Mouse (Mus musculus) spleen, postnatal 10 days (tissue): Measurements from ENCODE around the gene Arhgap18.

ENCODE experiments used
- DNase-seq, 2 experiments: peaks; one replicate each; pipeline ENCODE4 v3.0.0; 2021 to 2022; ENCODE audit warnings: low spot score in 2 of 2

Gene Arhgap18

DNA sequence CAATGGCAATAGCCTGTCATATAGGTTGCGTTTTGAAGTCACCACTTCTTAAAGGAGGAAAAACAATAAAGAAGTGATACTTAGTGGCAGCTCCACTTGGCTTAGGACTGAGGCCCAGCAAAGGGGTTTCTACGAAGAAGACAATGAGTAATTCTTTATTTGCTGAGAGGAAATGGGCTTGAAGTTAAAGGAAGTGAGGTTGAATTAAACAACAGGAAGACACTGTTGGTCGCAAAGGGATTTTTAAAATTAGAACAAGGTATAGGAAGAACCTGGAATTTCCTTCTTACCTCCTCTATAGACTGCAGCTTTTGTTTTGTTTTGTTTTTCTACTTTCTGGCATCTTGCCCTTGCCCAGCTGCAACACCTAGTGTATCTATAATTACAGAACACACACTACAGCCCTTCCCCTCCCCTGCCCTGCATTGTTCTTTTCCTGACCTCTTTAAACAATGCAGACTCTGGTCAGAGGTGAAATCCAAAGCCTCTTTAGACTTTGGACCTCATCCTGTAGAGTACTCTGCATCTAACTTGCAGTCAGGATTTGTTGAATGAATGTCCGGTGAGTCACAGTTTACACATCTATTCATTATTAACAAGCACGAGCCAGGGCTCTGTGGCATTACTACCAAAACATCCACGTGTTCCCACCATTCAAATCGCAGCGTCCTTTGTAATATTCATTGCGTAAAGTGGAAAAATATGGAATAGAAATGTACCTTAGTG, 75.4 kb downstream of the Arhgap18 start:
- DNase-seq = no peak

DNA sequence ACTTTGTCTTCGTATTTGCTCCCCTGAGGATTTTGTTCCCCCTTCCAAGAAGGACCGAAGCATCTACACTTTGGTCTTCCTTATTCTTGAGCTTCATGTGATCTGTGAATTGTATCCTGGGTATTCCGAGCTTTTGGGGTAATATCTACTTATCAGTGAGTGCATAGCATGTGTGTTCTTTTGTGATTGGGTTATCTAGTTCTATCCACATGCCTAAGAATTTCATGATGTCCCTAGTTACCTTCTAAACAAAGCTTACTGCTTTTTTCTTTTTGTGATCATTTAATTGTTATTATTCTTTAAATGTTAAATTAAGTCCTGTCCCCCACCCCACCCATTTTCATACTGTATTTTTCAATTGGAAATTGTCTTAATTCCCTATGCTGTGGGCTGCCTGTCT, 78.8 kb downstream of the Arhgap18 start:
- no peak for DNase-seq

DNA sequence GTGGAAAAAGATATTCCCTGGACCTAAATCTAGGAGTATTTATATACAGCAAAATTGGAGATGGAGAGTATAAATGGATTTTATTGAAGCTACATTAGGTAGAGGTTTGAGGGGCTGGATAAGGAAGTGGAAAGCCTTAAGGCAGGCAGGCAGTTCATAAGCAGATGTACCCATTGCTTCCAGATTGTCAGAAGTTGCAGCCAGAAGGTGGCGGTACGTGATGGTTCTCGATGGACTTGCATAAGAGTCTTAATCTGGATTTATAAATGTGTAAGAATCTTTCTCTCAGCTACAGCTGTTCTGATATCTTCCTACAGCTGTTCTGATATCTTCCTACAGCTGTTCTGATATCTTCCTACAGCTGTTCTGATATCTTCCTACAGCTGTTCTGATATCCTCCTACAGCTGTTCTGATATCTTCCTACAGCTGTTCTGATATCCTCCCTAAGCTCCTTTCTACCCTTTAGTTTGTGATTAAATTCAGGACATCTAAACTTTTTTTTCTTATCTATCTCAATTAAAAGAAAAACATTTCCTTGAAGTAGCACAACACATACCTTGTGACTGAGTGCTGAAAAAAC, 79.5 kb downstream of the Arhgap18 start:
- peak in 1 of 2 experiments; percentile 15 for DNase-seq

DNA sequence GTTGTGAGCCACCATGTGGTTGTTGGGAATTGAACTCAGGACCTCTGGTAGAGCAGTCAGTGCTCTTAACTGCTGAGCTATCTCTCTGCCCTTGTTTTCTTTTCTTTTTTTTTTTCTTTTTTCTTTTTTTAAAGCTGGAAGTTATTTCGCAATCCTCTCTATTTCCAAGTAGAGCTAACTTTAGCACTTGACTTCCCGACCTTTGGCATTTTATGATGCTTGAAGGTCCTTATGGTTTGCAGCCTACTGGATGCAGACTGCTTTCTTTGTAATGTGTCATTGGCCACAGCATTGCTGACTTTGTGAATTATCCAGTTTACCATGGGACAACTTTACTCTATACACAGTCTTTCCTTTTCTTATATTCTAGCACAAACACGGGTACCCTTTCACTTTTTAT, 80.2 kb downstream of the Arhgap18 start:
- no peak for DNase-seq

DNA sequence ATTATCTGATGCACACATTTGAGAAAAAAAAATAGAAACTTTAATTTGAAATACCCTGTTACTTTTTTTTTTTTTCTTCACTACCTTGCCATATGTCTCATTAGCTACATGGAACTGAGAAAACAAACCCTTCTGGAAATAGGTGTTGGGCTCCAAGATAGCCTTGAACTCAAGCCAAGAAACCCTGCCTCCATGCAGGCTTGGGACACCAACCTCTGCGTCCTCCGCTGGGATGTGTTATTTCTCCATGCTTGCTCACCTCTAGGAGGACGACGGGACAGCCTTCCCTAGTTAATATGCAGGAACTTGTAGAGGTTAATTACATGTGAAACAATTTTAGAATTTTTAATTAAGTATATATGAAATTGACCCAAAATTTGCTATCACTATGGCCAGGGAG, 96.1 kb downstream of the Arhgap18 start:
- no peak for DNase-seq

DNA sequence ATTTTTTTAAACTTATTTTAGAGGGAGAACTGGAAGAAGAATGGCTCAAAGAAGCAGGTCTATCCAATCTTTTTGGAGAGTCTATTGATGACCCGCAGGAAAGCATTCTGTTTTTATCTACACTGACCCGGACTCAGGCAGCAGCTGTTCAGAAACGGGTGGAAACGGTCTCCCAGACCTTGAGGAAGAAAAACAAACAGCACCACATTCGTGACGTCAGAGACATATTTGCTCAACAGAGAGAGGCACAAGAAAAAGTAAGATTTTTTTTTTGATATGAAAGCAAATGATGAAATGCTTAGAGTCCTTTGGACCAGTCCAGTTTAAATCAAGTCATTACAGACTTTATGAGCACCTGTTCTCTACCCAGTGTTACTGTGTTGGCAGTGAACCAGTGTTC, 96.6 kb downstream of the Arhgap18 start:
- no peak for DNase-seq

DNA sequence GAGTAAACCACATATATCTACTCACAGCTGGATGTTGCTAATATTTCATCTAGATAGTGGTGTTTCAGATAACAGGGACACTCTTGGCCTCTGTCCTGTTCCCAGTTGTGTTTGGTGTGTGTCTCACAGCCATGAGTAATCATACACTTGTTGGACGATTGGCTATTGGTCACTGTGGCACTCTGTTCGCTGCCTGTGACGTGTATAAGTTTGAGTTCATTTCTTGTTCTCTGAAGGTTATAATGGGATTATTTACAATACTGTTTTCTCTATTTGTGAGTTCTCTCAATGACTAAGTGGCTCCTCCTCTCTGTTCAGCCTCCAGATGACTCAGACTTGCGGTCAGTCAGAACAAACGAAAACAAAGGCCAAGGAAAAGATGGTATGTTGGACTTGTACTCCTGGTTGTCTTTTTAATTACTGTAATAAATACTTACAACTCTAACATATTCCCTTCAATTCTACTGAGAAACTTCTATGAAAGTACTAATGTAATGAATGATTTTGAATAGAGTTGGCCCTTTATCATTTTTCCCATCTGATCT, 101.4 kb downstream of the Arhgap18 start:
- DNase-seq = no peak

DNA sequence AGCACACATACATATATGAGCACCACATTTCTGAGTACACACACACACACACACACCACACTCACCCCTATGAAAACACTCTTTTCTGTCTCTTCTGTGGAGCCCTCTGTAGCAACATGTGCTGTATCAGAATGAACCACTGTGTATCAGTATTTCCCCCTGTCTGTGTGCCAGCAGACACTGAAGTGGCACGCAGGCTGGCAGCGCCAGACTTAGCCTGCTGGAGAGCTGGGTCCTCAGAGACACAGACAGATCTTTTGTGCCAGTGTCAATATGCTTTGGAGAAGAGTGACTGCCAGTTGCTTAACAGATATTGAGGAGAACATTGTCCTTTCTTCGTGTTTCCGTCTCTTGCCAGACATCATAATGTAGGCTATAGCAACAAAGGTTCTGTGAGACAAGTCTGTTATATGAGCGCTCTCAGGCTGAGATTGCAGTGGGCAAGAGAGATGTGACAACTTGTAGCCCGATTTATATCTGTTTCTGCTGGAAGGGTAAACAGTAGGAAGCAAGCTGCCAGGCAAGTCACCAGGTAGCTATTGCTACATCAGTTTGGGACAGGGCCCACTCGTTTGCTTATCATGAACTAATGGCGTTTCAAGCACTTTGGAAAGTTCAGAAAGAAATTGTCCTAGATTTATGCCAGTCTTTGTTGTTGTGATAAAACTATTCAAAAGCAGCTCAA, 102.8 kb downstream of the Arhgap18 start:
- no peak for DNase-seq

DNA sequence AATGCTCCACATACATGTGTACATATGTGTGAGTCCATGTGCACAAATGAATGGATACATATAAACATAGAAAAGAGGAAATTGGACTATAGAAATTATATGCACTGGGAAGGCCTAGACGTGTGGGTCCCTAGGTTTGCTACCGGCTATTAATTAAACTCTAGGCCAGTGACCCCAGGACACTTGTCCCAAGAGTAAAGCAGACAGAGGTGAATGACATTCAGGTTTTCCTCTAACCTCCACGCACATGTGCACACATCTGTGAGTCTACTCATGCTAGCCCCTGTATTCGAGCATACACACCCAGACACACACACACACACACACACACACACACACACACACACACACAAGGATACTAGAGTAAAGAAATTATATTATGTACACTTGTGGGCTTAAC, 104.4 kb downstream of the Arhgap18 start:
- DNase-seq = no peak

DNA sequence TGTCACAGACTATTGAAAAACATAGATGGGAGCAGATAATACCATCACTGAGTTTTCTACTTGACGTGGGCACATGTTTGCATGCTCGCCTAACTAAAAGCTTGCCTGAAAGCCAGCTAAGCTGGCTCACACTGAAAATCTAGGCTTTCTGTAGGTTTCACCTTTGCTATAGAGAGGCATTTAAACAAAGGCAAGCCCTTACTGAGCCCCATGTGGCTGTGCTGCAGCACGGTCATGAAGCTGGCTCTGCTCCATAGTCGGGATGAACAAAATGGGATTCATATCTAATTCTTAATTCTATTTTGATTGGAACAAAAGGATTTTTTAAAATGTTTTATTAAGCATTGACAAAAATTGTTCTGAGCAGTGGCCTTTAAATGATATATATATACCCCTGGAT, 105.3 kb downstream of the Arhgap18 start:
- DNase-seq = no peak

DNA sequence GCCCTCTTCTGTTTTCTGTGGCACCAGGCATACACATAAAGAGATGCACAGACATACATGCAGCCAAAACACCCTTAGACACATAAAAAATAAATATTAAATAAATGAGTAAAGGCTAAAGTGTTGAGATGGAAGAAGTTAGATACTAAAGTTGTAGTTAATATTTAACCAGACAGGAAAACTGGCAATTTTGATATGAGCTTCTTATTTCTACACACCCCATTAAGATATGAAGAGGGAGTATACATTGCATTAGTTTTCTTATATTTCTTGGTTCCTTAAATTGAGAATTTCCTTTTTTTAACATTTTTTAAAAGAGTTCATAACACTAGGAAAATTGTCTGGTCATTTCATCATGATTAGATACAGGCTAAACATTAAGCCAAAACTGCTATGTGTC, 108.0 kb downstream of the Arhgap18 start:
- no peak for DNase-seq

DNA sequence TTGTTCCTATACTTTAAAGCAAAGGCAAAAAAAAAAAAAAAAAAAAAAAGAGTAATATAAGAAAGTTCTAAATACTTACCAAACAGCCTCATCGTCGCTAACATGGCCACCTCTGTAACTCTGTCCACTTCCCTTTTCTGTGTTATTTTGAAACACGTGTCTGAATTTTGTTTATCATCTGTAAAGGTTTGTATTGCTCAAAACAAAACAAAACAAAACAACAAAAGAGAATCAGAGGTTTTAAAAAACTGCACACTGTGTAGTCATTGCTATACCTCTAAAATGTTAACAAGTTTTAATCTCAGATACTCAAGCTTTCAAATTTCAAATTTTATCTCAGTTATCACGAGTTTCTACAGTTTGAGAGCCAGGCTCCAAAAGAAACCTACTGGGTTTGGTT, 109.0 kb downstream of the Arhgap18 start:
- no peak for DNase-seq

DNA sequence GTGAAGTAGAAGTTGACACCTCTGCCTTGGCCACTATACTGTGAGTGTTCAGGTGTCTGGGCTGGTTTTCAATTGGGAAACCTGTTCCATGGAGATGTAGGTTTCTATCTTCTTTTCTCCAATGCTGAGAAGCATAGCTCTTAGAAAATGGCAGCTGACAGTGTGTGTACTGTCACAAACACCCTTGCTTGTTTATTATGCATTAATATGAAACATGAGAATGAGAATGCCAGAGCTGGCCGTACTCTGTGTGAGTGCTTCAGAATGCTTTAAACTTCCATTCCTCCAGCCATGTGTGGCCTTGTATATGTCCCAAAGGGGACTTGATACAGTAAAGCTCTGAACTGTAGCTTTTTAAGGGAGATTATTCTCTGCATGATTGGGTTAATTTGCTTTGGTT, 110.8 kb downstream of the Arhgap18 start:
- no peak for DNase-seq

DNA sequence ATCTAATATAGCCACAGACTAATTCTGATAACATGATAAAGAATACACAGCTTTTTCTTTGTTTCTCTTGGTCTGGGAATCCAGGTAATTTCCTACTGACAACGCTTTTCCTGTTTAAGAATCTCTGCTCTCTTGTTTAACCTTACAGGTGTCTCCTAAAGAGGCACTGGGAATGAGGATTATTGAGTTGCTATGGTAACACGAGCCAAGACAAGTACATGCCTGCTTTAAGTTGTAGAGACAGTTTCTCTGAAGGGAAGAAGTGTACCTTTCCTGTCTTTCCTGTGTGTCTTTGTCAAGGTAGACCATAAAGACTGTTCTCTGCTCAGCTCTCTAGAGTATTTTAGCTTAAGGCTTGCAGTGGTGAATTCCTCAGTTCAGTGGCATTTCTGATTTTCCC, 117.6 kb downstream of the Arhgap18 start:
- DNase-seq = no peak

DNA sequence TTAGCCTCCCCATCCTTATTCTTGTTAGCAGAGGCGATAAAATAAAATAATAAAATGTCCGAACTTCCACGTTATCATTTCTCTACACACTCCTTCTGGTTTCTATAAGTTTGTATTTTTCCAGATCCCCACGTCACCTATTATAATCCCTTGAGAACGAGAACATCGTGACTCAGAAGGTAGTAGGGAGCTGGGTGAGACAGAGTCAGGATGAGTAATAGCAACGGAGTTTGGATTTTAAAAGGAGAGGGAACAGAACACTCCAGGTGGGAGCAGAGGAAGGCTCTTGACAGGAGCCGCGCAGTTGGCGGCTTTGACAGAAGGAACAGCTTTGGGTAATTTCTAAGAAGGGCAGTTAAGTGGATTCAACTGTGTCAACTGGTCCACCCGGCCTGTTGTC, 124.1 kb downstream of the Arhgap18 start:
- DNase-seq = no peak

DNA sequence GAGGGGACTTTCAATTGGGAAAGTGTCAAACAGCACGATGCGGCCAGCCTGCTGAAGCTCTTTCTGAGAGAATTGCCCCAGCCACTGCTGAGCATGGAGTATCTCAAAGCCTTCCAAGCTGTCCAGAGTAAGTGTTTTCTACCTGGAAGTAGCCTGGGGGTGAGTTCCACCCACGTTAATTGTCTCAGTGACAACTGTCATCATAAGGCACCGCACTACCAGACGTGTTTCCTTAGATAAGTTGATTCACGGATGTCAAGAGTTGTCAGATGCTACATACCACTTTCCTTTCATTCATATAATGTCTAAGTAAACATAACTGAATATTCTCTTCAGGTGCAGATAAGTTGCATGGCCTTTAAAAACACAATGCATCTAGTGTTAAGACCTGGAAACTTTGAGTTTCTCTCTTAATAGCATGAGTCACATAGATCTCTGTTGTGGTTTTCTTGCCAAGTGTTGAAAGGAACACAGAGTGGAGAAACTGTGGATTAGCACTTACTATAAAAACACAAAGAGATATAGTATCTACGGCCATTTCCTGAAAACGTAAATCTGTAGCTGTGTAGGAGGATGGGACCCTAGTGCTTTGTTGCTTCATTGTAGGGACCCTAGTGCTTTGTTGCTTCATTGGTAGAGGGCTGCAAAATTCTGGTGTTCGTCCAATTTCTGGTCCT, 125.8 kb downstream of the Arhgap18 start:
- DNase-seq = no peak

DNA sequence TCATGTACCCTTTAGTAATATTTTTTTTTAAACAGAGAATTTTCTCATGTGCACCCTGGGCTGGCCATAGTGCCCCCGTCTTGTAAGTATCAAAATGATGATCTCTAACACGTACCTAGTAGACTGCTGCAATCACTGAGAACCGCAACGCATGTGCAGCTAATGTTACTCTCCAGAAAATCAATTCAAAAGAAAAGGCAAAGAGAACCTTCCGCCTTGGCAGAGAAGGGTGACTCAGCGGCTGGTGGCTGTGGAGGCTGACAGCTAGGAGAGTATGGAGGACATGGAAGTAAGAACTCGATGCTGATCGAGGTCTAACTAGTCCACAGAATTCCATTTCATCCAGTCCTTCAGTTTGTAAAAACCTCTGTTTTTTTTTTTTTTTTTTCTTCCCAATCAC, 131.7 kb downstream of the Arhgap18 start:
- DNase-seq = no peak

DNA sequence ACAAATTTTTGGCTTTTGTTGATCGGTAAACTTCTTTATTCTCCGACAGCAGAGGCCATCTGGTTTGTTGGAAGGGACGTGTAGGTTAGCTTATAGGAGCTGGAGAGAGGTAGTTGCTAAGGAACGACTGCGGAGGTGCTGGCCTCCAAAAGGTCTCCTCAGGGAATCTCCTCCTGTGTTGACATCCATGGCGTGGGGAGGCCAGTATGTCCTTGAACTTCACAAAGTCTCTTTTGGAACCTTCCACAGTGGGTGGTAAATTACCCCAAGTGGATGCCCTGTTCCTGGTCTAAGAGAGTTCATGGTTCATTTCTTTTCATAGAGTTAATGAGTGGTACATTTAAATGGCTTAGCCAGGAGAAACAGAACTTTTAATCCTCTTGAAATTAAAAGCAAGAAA, 136.0 kb downstream of the Arhgap18 start:
- no peak for DNase-seq

DNA sequence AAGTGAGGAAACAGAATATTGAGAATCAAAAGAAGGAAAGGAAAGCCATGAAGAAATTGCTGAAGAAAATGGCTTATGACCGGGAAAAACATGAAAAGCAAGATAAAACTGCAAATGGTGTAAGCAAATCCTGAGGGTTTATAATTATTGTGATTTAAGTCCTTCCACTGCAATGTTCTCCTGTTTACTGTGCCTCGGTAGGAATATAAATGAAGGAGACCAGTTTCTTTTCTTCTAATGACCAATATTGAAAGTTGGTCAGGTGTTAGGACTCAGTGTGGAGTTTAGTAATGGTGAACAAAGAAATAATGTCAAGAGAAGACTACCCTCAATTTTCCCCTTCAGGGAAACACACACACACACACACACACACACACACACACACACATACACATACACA, 136.5 kb downstream of the Arhgap18 start:
- DNase-seq = no peak

DNA sequence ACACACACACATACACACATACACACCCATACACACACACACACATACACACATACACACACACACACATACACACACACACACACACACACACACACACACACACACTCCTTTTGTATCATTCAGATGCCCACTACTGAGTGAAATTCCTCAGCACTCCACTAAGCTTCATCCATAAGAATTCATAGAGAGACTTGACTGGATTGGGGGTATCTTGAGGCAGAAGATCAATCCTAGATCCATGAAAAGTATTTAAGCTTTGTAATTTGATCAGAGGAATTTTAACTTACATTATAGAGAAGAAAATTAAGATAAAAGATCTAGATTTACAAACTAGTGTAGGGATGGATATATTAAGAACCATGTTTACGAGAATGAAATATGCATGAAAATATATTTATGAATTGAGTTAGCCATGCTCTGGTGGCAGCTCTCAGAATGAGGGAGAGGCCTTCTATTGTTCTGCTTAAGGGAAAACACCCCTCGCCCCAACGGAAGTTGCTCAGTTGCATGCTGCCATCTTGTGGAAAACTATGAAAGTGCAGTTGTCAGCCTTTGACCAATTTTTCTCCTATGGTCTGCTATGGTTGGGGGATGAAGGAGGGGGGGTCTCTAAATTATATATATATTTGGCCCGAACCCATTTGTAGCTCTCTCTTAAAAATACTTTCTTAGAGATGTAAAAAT, 137.2 kb downstream of the Arhgap18 start:
- peak; percentile 24 to 64 for DNase-seq

DNA sequence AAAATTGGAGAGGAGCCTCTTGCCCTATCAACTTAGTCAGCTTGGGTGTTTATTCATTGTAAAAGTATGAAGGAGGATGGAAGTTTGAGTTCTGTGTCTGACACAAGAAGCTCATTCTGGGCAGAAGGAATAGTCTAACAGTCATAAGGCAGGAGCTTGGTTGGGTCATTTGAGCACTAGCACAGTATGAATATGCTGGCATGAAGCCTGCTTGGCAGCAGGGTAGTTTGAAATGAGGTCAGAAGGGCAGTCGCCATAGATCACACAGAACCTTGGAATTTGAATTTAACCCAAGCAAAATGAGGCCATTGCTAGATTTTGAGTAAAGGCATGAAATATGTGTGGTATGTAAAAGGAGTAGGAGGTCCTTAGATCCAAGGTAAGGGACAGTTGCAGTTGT, 139.9 kb downstream of the Arhgap18 start:
- DNase-seq = no peak

DNA sequence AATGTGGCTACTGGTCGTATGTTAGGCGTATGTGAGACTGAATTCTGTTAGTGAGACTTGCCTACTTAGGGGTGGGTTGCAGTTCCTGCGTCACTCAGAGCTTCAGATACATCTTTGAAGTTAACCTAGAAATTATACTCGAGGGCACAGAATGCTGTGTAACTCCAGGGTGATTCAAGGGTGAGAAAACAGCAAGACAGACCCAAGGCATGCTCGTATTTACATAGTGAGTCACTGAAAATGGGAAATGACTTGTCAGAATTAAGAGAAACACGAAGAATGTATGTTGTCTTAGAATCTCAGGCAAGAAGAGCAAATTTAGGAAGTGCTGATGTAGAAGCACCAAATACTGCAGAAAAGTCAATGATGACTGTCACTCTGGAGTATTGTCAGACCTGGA, 142.5 kb downstream of the Arhgap18 start:
- no peak for DNase-seq
